Mouse (Mus musculus): ENCODE measurements around the gene Ice1. TPM values are rescaled to one million over a fixed set of nuclear protein-coding genes. Genes with fewer than 3 reads are reported as not detected.

Gene Ice1
- polyA plus RNA-seq, 1 experiment = 11.2 TPM

- no peaks in the 10 kb centered on the region for H3K36me3 ChIP-seq (ENCODE audit: control insufficient read depth, insufficient read depth)
- H3K4me3 ChIP-seq (ENCODE audit: insufficient read depth, poor library complexity, severe bottlenecking) = no peak overlapping the region
- no peaks in the 10 kb centered on the region for H3K79me3 ChIP-seq (ENCODE audit: low read depth)
- TF ChIP-seq CTCF (IDR thresholded peaks at IDR 0.05; ENCODE audit: control insufficient read depth, insufficient read depth, insufficient read length) (peak; percentile 44), MAX (IDR thresholded peaks at IDR 0.05) (no peak)
- H3K79me2 ChIP-seq (ENCODE audit: control insufficient read depth, insufficient read depth) = no peaks in the 10 kb centered on the region
- H3ac ChIP-seq (ENCODE audit: control insufficient read depth, insufficient read length, low read depth) = no peak overlapping the region
- no peaks in the 10 kb centered on the region for H3K27me3 ChIP-seq (ENCODE audit: control insufficient read depth, insufficient read depth, insufficient read length)
Measured at GRCm38 (mm10) chr13:70643408-70644082, 6.1 kb upstream of the Ice1 start.

GRCm38 (mm10) chr13:70641941-70642340 lies 4.5 kb upstream of the Ice1 start:
- Histone ChIP-seq H3K27me3 (ENCODE audit: control insufficient read depth, insufficient read depth, insufficient read length) (no peaks in the 10 kb centered on the region), H3ac (ENCODE audit: control insufficient read depth, insufficient read length, low read depth) (no peak overlapping the region)

GRCm38 (mm10) chr13:70641381-70641780 lies 3.9 kb upstream of the Ice1 start:
- peaks cover 12% of the 10 kb centered on the region for H3K79me2 ChIP-seq (ENCODE audit: control insufficient read depth, insufficient read depth)
- H3K79me3 ChIP-seq (ENCODE audit: low read depth) = peaks cover 10% of the 10 kb centered on the region
- TF ChIP-seq CTCF (IDR thresholded peaks at IDR 0.05; ENCODE audit: control insufficient read depth, insufficient read depth, insufficient read length) = no peak
- no peak overlapping the region for H3K4me3 ChIP-seq (ENCODE audit: insufficient read depth, poor library complexity, severe bottlenecking)
- H3K36me3 ChIP-seq (ENCODE audit: control insufficient read depth, insufficient read depth) = no peaks in the 10 kb centered on the region
- H3K27me3 ChIP-seq (ENCODE audit: control insufficient read depth, insufficient read depth, insufficient read length) = no peaks in the 10 kb centered on the region
- H3ac ChIP-seq (ENCODE audit: control insufficient read depth, insufficient read length, low read depth) = no peak overlapping the region

More at GRCm38 (mm10) chr13:70641941-70642340, 4.5 kb upstream of the Ice1 start:
- TF ChIP-seq MYOD1 (IDR thresholded peaks at IDR 0.05; ENCODE audit: control insufficient read depth, insufficient read length, low read depth) (no peak), MAX (IDR thresholded peaks at IDR 0.05) (no peak), CTCF (IDR thresholded peaks at IDR 0.05; ENCODE audit: control insufficient read depth, insufficient read depth, insufficient read length) (no peak)
- no peak overlapping the region for H3K4me3 ChIP-seq (ENCODE audit: insufficient read depth, poor library complexity, severe bottlenecking)
- no peaks in the 10 kb centered on the region for H3K36me3 ChIP-seq (ENCODE audit: control insufficient read depth, insufficient read depth)
- H3K79me3 ChIP-seq (ENCODE audit: low read depth) = peaks cover 4% of the 10 kb centered on the region
- peaks cover 6% of the 10 kb centered on the region for H3K79me2 ChIP-seq (ENCODE audit: control insufficient read depth, insufficient read depth)

GRCm38 (mm10) chr13:70639639-70640038 lies 2.2 kb upstream of the Ice1 start:
- no peaks in the 10 kb centered on the region for H3K27me3 ChIP-seq (ENCODE audit: control insufficient read depth, insufficient read depth, insufficient read length)
- no peak overlapping the region for H3ac ChIP-seq (ENCODE audit: control insufficient read depth, insufficient read length, low read depth)
- peaks cover 26% of the 10 kb centered on the region for H3K79me3 ChIP-seq (ENCODE audit: low read depth)
- peaks cover 29% of the 10 kb centered on the region for H3K79me2 ChIP-seq (ENCODE audit: control insufficient read depth, insufficient read depth)
- H3K36me3 ChIP-seq (ENCODE audit: control insufficient read depth, insufficient read depth) = no peaks in the 10 kb centered on the region
- TF ChIP-seq MAX (IDR thresholded peaks at IDR 0.05) (no peak), FOSL1 (IDR thresholded peaks at IDR 0.05; ENCODE audit: insufficient read depth, low read length, poor library complexity, severe bottlenecking) (no peak), MYOD1 (IDR thresholded peaks at IDR 0.05; ENCODE audit: control insufficient read depth, insufficient read length, low read depth) (no peak), CTCF (IDR thresholded peaks at IDR 0.05; ENCODE audit: control insufficient read depth, insufficient read depth, insufficient read length) (no peak), MYOG (IDR thresholded peaks at IDR 0.05; ENCODE audit: control insufficient read depth, extremely low read depth, insufficient read length) (no peak), CEBPB (IDR thresholded peaks at IDR 0.05; ENCODE audit: low read depth) (no peak), USF1 (IDR thresholded peaks at IDR 0.05; ENCODE audit: low read depth) (no peak)
- no peak overlapping the region for H3K4me3 ChIP-seq (ENCODE audit: insufficient read depth, poor library complexity, severe bottlenecking)

GRCm38 (mm10) chr13:70637662-70638291 lies 343 bp upstream of the Ice1 start:
- Histone ChIP-seq H3ac (ENCODE audit: control insufficient read depth, insufficient read length, low read depth) (peak overlapping the region; percentile 95), H3K79me3 (ENCODE audit: low read depth) (peaks cover 45% of the 10 kb centered on the region), H3K4me3 (ENCODE audit: insufficient read depth, poor library complexity, severe bottlenecking) (peak overlapping the region; percentile 68), H3K36me3 (ENCODE audit: control insufficient read depth, insufficient read depth) (no peaks in the 10 kb centered on the region), H3K79me2 (ENCODE audit: control insufficient read depth, insufficient read depth) (peaks cover 48% of the 10 kb centered on the region), H3K27me3 (ENCODE audit: control insufficient read depth, insufficient read depth, insufficient read length) (no peaks in the 10 kb centered on the region)
- TF ChIP-seq CTCF (IDR thresholded peaks at IDR 0.05; ENCODE audit: control insufficient read depth, insufficient read depth, insufficient read length) (peak; percentile 10), FOSL1 (IDR thresholded peaks at IDR 0.05; ENCODE audit: insufficient read depth, low read length, poor library complexity, severe bottlenecking) (no peak), MYOG (IDR thresholded peaks at IDR 0.05; ENCODE audit: control insufficient read depth, extremely low read depth, insufficient read length) (no peak), MAX (IDR thresholded peaks at IDR 0.05) (peak; percentile 100)

- Histone ChIP-seq H3K79me2 (ENCODE audit: control insufficient read depth, insufficient read depth) (peaks cover 59% of the 10 kb centered on the region), H3K79me3 (ENCODE audit: low read depth) (peaks cover 56% of the 10 kb centered on the region), H3K36me3 (ENCODE audit: control insufficient read depth, insufficient read depth) (no peaks in the 10 kb centered on the region), H3K27me3 (ENCODE audit: control insufficient read depth, insufficient read depth, insufficient read length) (no peaks in the 10 kb centered on the region), H3K4me3 (ENCODE audit: insufficient read depth, poor library complexity, severe bottlenecking) (peak overlapping the region; percentile 68), H3ac (ENCODE audit: control insufficient read depth, insufficient read length, low read depth) (peak overlapping the region; percentile 95)
- TF ChIP-seq FOSL1 (IDR thresholded peaks at IDR 0.05; ENCODE audit: insufficient read depth, low read length, poor library complexity, severe bottlenecking) (no peak), MYOD1 (IDR thresholded peaks at IDR 0.05; ENCODE audit: control insufficient read depth, insufficient read length, low read depth) (no peak), CTCF (IDR thresholded peaks at IDR 0.05; ENCODE audit: control insufficient read depth, insufficient read depth, insufficient read length) (no peak), USF1 (IDR thresholded peaks at IDR 0.05; ENCODE audit: low read depth) (no peak), MAX (IDR thresholded peaks at IDR 0.05) (no peak), CEBPB (IDR thresholded peaks at IDR 0.05; ENCODE audit: low read depth) (no peak), MYOG (IDR thresholded peaks at IDR 0.05; ENCODE audit: control insufficient read depth, extremely low read depth, insufficient read length) (no peak)
Measured at GRCm38 (mm10) chr13:70636706-70637105, 728 bp downstream of the Ice1 start.

Data from C2C12 (cell line).